Mouse (Mus musculus) adrenal gland, adult (tissue): ENCODE data around the gene Pdzk1ip1.

ENCODE experiments used
- DNase-seq, 2 experiments: peaks; one replicate each; pipeline ENCODE4 v3.0.0; 2022 to 2023; ENCODE audit warnings: low spot score in 1 of 2; ENCODE audit not compliant: inconsistent age in 2 of 2

Gene Pdzk1ip1

DNA sequence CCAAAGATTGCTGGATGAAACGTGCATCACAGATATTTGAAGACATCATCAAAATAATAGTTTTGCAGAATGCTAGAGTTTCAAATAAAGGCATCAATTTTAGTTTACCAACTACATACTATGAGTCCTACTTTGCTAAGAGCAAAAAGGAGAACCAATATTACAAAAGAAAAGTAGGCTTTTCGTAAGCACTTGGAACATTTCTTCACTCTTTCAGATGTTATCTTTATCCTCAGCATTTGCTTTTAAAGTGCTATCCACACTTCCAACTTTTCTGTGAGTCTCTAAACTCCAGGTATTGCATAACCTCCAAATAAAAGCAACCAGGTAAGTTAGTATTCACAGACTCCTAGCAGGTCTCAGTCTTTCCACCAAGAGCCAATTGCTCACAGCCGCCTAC lies 31.1 kb downstream of the Pdzk1ip1 start:
- DNase-seq, result no peak

DNA sequence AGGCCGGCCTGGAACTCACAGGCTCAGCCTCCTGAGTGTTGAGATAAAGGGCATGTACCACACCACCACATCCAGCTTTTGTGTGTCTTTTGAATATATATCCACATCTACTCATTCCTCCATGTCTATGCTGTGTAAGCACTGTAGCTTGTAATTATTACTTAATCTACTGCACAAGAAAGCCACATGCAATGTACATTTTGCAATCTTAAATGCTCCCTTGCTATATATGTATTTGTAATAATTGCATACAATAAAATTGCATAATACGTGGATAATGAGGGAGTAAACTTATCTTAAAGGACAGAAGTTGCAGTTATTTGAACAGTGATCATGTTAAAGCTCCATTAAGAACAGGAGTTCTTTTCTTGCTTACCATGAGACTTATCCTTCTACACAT lies 32.7 kb downstream of the Pdzk1ip1 start:
- DNase-seq, result no peak

DNA sequence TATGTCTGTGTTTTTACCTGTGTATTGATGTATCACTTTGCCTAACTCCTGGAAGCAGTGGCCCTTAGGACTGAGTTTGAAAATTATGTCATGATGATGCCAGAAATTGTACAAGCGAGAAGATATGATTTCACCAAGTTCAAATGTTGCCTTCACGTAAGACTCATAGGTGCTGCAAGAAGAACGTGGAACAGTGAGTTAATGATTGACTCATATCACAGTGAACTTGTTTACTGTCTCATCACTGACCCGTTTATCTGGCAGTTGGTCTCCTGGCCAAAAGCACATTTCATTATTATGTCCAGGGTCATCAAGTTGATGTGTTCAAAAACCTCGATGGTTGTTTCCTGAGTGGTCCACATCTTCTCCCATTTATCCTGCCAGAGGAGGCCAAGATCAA lies 33.1 kb downstream of the Pdzk1ip1 start:
- DNase-seq, result no peak

DNA sequence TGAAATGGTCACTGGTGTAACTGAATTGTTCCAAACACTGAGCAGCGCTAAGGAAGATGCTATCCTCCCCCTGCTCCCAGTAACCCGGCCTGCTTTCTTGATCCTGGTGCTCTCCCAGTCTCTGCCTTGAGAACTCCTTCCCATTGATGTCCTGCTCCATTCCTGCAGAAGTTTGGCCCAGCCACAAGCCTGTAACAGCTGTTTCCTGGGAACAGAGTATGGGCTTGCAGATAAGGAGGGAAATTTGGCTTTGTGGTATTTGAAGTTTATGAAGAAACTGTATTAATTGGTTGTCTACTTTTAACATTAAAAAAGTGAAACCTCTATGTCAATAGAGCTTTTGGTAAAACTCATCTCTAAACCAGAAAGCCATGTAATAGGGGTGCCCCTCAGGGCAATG lies 35.0 kb downstream of the Pdzk1ip1 start:
- DNase-seq, result no peak

DNA sequence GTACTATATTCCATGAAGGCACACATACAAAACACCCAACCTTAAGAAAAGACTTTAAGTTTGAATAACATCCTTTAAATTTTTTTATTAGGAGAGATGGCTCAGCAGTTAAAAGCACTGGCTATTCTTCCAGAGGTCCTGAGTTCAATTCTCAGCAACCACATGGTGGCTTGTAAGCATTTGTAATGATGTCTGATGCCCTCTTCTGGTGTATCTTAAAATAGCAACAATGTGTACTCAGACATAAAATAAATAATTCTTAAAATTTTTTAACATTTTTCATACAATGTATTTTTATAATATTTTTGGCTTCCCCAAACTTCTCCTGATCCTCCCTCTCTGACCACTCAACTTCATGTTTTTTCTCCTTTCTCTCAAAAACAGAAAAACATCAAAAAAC lies 36.2 kb downstream of the Pdzk1ip1 start:
- DNase-seq, result no peak

DNA sequence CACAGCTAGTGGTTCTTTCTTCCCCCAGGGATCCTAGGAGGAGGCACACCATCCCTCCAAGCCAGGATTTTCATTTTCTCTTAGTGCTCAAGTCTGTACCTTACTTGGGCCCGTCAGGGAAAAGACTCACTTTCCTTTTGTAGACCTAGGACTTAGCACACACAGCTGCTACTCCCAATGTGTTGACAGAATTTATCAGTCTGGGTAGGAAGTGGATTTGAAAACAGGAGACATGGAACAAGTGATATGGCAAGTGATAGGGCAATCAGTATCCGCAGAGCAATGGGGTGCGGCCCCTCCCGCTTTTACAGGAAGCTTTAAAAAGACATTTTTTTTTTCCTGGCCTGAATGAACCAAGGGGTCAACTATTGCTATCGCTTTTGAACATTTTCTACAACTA lies 44.6 kb downstream of the Pdzk1ip1 start:
- no peak for DNase-seq

DNA sequence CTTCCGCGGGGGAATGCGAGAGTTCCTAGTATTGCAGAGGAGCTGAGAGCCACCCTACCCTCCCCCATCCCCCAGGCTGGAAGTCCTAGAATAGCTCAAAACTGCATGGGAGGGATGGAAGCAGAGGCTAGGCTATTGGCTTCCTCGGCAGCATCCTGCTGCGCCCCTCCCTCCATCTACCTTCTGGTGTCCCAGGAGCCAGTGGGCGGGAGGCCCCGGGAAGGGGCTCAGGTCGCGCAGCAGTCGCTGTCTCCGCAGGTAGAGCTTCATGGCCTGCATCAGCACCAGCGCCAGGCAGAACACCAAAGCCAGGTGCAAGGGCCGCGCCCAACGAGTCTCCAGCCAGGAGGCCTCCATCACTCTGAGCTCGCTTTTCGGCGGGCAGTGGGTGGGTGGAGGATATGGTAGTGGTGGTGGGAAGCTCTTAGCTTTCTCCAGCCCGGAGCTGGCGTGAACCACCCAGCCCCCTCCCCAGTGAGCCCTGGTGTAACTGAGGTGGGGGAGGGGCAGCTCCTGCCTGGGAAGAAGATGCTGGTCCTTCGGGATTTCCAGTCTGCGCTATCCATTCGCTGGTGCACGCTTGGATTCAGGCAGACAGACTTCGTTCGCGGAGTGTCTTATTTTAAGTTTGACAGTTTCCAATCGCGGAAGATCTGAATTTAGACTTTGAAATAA lies 45.2 kb downstream of the Pdzk1ip1 start, which contains the start of gene Cyp4x1:
Gene Cyp4x1 (minus strand): TSS at position 661 of the 675 bp plus-strand sequence.
- DNase-seq, result no peak

DNA sequence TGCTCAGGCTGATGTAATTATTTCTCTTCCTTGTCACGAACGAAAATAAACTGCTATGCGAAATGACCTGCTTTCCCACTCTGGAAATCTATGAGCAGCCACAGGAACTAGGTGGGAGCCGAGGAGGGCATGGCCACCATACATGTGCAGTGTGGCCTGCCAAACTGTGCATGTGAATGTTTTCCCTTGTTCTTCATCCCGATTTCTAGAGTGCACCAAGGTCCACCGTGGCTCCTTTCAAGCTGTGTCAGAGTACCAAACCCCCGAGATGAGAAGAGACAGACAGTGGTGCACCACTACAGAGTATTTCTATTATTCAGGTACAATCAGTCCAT lies 45.8 kb downstream of the Pdzk1ip1 start:
- DNase-seq, result no peak
